17 mouse cellular contexts compared by ENCODE assay signal in genomic region chr4:118410871-118411270, GRCm38 (mm10). TPM values are rescaled to one million over a fixed set of nuclear protein-coding genes. Genes with fewer than 3 reads are reported as not detected.
"Had no signal": no experiment of that assay in that cellular context is flagged by ENCODE, and none has a peak within 500 bp of the region (broad histone marks: within the 10 kb centered on the region; RNA-seq: fewer than 3 reads in every experiment).

No protein-coding gene starts in this region.

- H3K9ac ChIP-seq: intestine, embryonic 15.5 days; lung, embryonic 15.5 days; midbrain, embryonic 15.5 days had no signal

- H3K9me3 ChIP-seq: intestine, embryonic 15.5 days; limb, embryonic 12.5 days; lung, embryonic 15.5 days; midbrain, embryonic 15.5 days; neural tube, embryonic 12.5 days had no signal

- H3K27ac ChIP-seq: intestine, embryonic 15.5 days; layer of hippocampus, adult 2 months; limb, embryonic 12.5 days; liver, embryonic 14.5 days; lung, embryonic 15.5 days; midbrain, embryonic 15.5 days; neural tube, embryonic 12.5 days had no signal

- H3K4me3 ChIP-seq: neural tube, embryonic 12.5 days had no signal

- DNase-seq: kidney, adult 18-20 months; kidney, postnatal 10 days; kidney, postnatal 4 days; retina, postnatal 1 day; right cerebral cortex, postnatal 4 days; spleen, adult 18-20 months; thymus, adult 2 months; thymus, postnatal 36 days had no signal

- H3K27me3 ChIP-seq: intestine, embryonic 15.5 days; limb, embryonic 12.5 days; lung, embryonic 15.5 days; midbrain, embryonic 15.5 days; neural tube, embryonic 12.5 days had no signal

- ATAC-seq: intestine, embryonic 15.5 days; midbrain, embryonic 15.5 days had no signal

RNA-seq across cellular contexts. Expression of gene Mpl, which starts 46.4 kb away (rescaled TPM):
- total RNA-seq: monocyte, adult 5-6 weeks had no signal
- polyA plus RNA-seq: testis, adult 2 months had no signal
